Mouse (Mus musculus): Measurements from ENCODE around the gene Plekhn1. TPM values are rescaled to one million over a fixed set of nuclear protein-coding genes. Genes with fewer than 3 reads are reported as not detected.

The Plekhn1 gene
- 102 and 109 TPM in 2 replicates for polyA plus RNA-seq (2012; rRNA removed)

DNA sequence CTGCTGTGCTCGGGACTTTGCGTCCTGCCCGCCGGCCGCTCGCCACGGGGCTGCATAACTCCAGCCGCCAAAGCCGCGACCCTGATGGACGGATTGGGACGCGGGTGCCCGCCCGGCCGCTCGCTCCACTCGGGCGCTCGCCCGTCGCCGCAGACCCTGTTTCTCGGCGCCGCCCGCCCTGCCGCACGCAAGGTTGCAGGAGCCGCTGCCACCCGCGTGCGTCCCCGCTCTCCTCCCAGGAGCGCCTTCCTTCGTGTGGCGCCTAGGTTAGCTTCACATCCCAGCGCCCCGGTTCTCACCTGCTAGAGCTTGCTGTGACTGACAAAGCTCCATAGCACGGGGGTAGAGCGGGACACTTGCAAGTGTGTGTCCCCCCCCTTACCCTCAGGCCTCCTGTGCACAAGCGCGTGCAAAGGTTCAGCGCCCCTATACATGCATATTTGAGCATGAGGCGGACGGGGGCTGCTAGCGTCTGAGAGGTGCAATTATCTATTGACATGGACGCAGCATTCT lies at the start of gene Plekhn1:
Gene Plekhn1, minus strand, starts transcription at position 157 of the 513 bp plus-strand sequence.

DNA sequence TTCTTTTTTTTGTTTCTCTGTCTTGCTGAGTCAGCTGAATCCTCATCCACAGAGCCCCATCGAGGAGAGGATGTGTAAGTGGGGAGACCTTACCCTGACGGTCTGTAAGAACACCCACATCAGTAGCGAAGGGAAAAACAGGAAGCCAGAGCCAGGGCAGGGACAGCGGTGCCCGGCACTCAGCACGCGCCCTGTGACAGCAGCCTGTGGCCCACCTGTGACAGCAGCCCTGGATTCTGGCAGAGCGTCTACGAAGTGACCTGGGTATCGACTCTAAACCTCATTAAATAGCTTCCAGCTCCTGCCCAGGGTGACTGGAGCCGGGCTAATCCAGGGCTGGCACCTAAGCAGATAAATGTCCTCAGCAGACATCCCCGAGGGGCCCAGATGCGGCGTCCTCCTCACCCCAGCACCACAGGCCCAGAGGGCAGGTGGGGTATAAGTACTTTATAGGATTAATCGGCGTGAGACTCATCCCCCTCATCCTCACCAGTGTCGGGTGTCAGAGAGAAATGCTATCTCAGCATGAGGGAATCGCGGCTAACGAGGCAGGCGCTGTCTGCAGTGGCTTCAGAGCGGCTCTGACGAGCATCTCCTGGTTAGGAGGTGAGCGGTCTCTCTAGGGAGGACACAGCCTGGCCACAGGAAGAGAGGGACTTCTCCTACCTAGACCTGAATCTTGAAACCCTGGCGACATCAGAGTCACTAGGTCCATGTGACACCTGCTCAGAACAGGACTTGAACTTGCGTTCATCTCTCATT lies 20.6 kb upstream of the Plekhn1 start, which contains the start of gene Samd11:
Gene Samd11, minus strand, starts transcription at position 580 of the 762 bp plus-strand sequence.

DNA sequence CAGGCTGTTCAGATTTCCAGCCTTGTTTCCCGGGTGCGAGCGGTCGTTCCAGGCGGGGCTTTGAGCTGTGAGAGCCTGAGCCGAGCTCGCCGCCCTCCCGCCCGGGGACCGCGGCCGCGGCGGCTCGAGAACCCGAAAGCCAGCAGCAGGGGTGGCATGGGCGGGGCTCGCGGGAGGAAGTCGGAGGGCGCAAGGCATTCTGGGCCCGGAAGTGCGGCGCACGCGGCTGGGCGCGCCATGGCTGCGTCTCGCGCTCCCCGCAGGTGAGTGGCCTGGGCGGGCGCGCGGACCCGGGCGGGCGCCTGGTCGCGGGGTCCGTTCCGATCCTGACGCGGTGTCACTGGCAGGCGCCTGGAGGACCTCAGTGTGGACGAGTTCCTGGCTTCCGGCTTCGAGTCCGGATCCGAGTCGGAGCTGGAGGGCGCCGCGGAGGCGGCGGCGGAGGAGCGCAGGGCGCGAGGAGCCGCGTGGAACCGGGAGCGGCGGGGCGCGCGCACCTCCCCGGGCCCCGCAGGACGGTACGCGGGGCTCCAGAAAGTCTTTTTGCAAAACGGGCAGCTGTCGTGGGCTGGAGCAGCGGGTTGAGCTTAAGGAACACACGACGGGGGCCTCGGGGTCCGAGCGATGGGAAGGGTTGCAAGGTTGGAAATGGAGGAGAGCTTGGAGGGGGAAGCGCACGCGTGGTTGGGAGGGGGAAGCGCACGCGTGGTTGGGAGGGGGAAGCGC lies 1.3 kb upstream of the Plekhn1 start, which contains the start of gene Noc2l:
Gene Noc2l, plus strand, starts transcription at position 203 of the 726 bp plus-strand sequence.

DNA sequence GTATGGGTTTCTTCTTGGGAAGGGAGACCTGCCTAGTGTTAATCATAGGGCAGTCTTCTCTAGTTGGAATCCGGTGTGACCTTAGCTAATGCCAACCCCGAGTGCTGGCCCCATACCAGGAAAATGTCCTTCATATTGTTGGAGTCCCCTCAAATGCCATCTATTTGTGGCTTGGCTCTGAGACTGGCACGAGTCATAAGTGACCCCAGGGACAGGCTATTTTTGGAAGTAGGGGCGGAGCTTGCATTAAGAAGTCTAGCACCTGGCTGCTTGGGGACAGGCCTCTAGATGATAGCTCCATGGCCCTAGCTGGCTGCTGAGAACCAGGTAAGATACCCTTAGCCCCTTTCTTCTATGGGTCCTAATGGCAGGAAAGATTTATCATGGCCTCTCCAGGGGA lies 19.0 kb downstream of the Plekhn1 start, which contains the start of gene Perm1:
Gene Perm1, plus strand, starts transcription at position 220 of the 400 bp plus-strand sequence.

DNA sequence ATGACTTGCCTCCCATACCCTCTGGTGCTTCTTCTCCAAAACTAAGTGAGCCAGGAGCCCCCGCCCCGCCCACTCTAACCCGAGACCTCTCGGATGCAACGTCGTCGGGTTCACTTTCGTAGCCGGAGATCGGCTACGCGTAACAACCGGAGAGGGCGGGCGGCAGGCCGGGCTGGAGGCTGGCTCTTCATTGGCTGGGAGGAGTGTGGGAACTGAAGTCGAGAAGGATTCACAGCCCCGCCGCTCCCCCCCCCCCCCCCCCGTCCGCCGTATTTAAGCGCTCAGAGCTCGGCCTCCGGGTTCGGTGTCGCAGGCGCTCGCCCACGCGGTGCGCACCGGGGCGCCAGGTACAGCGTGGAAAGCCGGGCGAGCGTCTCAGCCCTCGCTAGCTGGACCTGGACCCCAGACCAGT lies 31.6 kb downstream of the Plekhn1 start, which contains the start of gene AW011738:
Gene AW011738, plus strand, starts transcription at position 304 of the 412 bp plus-strand sequence.

DNA sequence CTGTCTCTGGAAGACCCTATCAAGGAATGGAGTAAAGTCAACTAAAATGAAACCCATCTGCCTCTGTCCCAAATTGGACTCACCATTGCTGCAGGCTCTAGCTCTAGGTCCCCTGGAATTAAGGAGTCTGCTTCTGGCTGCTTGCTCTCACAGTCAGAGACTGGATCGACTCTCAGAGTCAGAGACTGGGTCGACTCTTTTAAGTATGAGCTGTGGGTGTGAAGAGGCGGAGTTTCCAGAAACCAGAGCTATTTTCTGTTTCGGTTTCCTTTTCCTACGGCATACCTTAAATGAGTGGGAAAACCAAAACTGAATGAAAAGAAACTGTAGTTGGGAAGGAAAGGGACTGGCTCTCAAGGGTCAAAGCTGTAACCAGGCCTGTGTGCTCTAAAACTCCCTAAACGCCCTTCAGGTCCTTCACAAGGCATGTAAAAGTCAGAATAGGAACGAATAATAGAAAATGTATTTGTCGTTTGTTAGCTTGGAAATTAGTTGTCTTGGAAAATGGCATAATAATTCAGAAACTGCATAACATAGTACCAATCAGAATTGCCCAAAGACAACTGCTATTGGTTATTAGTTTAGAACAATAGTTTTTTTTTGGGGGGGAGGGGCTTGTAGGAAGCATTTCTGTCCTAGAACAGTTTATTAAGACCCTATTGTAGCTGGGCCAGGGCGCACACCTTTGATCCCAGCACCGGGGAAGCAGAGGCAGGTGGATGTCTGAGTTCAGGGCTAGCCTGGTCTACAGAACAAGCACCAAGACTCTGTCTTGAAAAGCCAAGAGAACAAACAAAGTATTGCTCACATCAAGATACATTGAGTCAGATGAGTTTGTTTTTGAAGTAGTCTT lies 33.8 kb downstream of the Plekhn1 start, which contains the start of gene Isg15:
Gene Isg15, minus strand, starts transcription at position 196 of the 853 bp plus-strand sequence.

DNA sequence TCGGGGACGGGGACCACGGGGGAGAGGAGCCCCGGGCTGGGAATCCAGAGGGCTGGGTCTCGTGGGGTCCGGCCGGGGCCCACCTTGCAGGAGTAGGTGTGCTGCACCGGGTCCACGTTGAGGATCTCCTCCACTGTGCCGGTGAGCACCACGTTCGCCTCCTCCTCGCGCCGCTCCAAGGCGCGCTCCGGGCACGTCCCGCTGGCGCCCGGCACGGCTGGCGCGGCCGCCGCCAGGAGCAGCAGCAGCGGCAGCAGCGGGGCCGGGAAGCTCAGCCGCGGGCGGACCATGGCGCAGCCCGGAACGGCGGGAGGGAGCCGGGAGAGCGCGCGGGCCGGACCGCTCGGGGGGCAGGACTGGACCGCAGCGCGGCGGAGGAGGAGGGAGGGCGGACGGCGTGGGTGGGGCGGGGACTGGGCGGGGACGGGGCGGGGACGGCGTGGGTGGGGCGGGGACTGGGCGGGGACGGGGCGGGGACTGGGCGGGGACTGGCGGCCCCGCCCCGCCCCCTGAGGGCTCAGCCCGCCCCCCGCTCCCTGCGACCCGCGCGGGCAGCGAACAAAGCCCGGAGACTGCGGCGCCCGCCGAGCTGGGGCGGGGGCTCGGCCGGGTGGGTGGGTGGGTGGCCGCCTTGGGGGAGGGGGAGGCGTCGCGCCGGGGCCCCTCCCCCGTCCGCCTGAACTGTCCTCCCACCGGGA lies 37.4 kb downstream of the Plekhn1 start, which contains the start of gene Agrn:
Gene Agrn, minus strand, starts transcription at position 358 of the 698 bp plus-strand sequence.

Other genes starting within 250 kb of the Plekhn1 start
- gene B3galt6, start 242.2 kb downstream of the Plekhn1 start, polyA plus RNA-seq (2012; rRNA removed): 24.3 and 26.5 TPM in 2 replicates
- gene Sdf4, start 242.0 kb downstream of the Plekhn1 start, polyA plus RNA-seq (2012; rRNA removed): 48.7 and 65.1 TPM in 2 replicates
- gene Tnfrsf4, start 221.0 kb downstream of the Plekhn1 start, polyA plus RNA-seq (2012; rRNA removed): 3.9 and 6.8 TPM in 2 replicates
- gene Tnfrsf18, start 208.7 kb downstream of the Plekhn1 start, polyA plus RNA-seq (2012; rRNA removed): 1.3 and 2.4 TPM in 2 replicates
- gene Ttll10, start 175.4 kb downstream of the Plekhn1 start, polyA plus RNA-seq (2012; rRNA removed): 12.9 and 21.0 TPM in 2 replicates
- gene 9430015G10Rik, start 124.9 kb downstream of the Plekhn1 start, polyA plus RNA-seq (2012; rRNA removed): 41.1 and 43.5 TPM in 2 replicates
- gene Rnf223, start 104.3 kb downstream of the Plekhn1 start, polyA plus RNA-seq (2012; rRNA removed): 2.4 and 3.2 TPM in 2 replicates
- gene Agrn, start 37.4 kb downstream of the Plekhn1 start, polyA plus RNA-seq (2012; rRNA removed): 102 and 106 TPM in 2 replicates
- gene Isg15, start 34.0 kb downstream of the Plekhn1 start, polyA plus RNA-seq (2012; rRNA removed): 11.5 and 19.8 TPM in 2 replicates
- 2.3 and 3.2 TPM in 2 replicates for gene AW011738, start 31.6 kb downstream of the Plekhn1 start, polyA plus RNA-seq (2012; rRNA removed)
- 0.47 and 0.60 TPM in 2 replicates for gene Perm1, start 19.0 kb downstream of the Plekhn1 start, polyA plus RNA-seq (2012; rRNA removed)
- 124 and 144 TPM in 2 replicates for gene Noc2l, start 1.2 kb upstream of the Plekhn1 start, polyA plus RNA-seq (2012; rRNA removed)
- gene Samd11, start 20.8 kb upstream of the Plekhn1 start, polyA plus RNA-seq (2012; rRNA removed): 0.64 and 0.67 TPM in 2 replicates
- gene Vmn2r-ps159, start 96.2 kb upstream of the Plekhn1 start, polyA plus RNA-seq (2012; rRNA removed): not detected in 2 replicates